Mouse (Mus musculus) right cerebral cortex, postnatal 14 days (tissue): Measurements from ENCODE around the gene Camk1.
"Not testable (repeated sequence)": the region's sequence is repeated elsewhere in the genome, so short reads cannot be mapped to it uniquely, and the experiment has no call there.

Experiments used
- DNase-seq: peaks from one replicate; pipeline ENCODE4 v3.0.0; 2022

Gene Camk1

GRCm38 (mm10) chr6:113353696-113354095 is 9.9 kb upstream of the Camk1 start:
- DNase-seq, result no peak

DNA sequence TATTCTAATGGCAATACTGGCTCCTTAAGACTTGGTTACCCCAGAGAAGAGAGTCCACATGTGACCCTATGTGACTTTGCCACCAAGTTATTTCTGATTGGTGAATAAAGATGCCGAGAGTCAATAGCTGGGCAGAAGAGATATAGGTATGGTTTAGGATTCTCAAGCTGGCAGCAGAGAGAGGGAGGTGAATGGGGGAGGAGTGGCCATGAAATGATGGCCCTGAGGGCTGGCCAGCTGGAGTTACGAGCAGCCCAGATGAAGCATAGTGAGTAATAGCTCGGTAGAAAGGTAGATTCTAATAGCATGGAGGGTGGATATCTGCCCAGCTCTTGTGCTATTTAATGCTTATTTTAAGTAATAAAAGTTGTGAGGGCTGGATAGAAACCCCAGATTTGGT is 9.0 kb upstream of the Camk1 start:
- DNase-seq, result no peak

DNA sequence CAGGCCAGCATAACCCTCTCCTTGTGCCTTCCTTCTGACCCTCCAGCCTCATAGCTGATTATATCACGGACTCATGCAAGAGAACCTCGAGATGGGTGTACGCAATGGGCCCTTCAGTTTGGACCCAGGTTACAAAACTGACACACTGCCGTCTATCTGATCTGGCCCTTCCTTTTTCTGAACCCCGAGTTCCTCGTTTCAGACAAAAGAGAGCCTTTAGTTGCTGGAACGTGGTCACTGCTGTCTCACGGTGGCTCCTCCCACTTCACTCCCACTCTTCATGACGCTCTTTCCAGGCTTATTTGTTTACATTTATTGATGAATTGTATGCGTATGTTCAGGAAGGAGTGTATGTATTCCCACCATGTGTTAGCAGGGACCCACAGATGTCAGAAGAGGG is 7.9 kb upstream of the Camk1 start:
- DNase-seq, result no peak

- no peak for DNase-seq
These were observed 7.4 kb upstream of the Camk1 start for GRCm38 (mm10) chr6:113351161-113351560.

DNA sequence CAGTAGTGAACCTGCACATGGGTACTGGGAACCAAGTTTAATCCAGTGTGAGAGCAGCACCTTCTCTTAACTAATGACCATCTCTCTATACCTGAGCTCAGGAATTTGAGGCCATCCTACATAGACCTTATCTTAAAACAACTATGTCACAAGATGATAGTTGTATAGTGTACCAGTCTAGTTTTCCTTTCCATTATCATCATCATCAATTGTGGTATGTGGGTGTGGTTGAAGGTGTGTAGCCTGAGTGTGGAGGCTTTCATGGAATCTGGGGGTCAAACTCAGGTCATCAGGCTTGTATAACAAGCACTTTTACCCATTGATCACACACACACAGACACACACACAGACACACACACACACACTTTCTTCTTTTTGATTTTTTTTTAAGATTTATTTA is 6.8 kb upstream of the Camk1 start:
- DNase-seq, result no peak

DNA sequence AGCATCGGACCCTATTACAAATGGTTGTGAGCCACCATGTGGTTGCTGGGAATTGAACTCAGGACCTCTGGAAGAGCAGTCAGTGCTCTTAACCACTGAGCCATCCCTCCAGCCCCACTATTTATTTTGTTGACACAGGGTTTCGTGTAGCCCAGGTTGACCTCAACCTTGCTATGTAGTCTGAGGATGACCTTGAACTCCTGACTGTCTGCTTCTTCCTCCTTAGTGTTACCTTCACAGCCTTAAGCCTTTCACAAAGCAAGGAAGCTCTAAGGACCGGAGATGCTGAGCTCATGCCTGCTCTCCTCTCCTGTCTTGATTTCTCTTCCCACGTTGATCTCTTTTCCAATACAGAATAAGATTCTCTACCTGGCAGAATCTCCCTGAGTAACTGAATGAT is 3.1 kb upstream of the Camk1 start:
- no peak for DNase-seq

DNA sequence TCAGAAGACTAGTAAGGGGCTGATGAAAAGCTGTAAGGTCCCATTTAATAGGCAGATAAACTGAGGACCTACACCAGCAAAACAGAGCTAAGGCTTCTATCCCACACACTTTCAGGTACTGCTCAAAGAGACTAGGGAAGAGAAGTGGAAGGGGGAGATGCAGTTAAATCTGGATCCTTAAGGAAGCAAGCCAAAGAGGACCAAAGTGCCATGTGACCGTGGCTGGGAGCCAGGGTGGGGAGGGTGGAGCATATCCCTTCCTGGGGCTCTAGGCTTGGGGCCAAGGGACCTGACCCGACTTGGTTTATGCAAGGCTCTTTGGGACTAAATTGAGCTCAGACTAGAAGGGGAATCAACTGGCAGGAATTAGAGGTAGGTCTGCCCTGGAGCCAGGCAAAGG is 537 bp upstream of the Camk1 start:
- peak; percentile 56 for DNase-seq

DNA sequence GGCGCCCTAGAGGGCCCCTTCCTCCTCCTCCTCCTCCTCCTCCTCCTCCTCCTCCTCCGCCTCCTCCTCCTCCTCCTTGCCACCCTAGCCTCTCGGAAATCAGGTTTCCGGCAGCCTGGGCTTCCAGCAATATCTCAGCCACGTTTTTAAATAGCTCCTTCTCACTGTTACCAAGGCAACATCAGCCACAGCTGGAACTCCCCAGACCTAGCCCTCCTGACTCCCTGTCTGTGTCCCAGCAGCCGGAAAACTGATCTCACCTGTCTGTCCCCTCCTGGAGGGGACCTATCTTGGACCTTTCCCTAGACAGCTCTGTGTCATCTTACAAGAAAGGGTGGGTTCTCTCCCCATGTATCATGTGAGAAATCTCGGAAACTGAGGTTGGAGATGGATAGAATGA is 1.5 kb downstream of the Camk1 start:
- DNase-seq, result peak; percentile 19

DNA sequence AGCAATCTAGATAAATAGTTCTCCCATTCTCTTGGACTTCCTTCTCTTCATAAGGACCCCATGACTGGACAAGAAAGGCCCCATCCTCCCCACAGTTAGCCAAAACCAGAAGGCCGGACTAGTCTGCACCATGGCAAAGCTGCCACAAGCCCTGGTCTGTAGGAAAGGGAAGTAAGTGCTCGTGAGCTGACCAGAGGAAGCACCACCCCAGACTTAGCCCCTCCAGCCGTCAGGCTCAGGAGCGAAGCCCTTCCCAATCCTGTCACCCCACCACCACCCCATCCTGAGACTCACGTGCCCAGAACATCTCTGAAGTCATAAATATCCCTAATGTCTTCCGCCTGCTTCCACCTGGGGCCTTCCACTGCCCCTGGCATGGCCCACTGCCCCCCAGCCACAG is 2.2 kb downstream of the Camk1 start:
- no peak for DNase-seq

GRCm38 (mm10) chr6:113336852-113337620 is 6.7 kb downstream of the Camk1 start:
- peak; percentile 31 for DNase-seq

- no peak for DNase-seq
These were observed 9.6 kb downstream of the Camk1 start for GRCm38 (mm10) chr6:113334216-113334615.

DNA sequence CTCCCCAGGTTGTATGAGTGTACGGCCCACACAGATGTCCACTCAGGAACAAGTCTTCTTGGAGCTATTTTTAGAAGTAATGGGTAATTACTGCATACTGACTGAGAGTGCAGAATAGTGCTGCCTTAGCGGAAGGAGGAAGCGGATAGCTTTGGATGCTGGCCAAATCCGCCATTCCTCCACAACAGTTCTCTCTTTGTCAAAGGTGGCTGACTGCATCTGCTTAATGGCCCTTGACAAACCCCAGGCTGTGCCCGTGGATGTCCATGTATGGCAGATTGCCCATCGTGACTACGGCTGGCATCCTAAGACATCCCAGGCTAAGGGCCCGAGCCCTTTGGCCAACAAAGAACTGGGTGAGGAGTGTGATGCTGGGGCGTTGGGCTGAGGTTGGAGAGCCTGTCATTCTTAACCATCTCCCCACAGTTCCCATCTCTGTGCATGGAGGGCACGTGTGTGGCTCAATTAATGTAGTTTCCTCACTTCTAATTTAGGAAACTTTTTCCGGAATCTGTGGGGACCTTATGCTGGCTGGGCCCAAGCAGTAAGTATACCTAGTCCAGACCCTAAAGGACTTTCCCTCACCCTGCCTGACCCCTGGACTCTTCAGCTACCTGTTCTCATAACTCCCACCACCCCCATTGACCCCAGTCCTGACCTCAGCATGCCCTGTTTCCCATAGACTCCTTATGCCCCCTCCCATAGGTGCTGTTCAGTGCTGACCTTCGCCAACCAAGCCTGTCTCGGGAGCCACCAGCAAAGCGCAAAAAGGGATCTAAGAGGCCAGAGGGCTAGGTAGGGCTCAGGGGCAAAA is 10.4 kb downstream of the Camk1 start:
- peak; percentile 77 for DNase-seq

DNA sequence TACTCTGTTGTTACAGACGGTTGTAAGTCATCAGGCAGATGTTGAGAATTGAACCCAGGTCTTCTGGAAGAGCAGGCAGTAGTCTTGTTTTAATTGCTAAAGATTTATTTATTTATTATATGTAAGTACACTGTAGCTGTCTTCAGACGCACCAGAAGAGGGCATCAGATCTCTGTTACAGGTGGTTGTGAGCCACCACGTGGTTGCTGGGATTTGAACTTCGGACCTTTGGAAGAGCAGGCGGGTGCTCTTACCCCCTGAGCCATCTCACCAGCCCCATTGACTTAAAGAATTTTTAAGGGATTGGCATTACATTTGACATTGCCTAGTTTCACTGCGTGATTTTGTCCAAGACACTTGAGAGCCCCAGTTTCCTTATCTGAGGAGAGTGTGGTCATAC is 11.1 kb downstream of the Camk1 start:
- DNase-seq, result not testable (repeated sequence)

DNA sequence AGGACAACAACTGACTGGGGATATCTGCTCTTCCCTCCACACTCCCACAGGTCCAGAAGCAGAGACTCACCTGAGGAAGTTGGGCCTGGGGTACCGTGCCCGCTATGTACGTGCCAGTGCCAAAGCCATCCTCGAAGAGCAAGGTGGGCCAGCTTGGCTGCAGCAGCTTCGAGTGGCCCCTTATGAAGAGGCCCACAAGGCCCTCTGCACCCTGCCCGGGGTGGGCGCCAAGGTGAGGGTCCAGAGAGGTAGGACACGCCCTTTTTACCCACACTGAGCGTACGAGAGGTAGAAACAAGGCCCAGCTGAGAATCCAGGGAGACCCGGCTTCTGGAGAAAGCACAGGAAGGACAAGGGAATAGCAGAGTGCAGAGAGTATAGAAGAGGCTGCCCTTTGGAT is 12.1 kb downstream of the Camk1 start:
- no peak for DNase-seq

GRCm38 (mm10) chr6:113330547-113330946 is 13.2 kb downstream of the Camk1 start:
- DNase-seq, result no peak

- no peak for DNase-seq
These were observed 14.4 kb downstream of the Camk1 start for GRCm38 (mm10) chr6:113329396-113329795.

DNA sequence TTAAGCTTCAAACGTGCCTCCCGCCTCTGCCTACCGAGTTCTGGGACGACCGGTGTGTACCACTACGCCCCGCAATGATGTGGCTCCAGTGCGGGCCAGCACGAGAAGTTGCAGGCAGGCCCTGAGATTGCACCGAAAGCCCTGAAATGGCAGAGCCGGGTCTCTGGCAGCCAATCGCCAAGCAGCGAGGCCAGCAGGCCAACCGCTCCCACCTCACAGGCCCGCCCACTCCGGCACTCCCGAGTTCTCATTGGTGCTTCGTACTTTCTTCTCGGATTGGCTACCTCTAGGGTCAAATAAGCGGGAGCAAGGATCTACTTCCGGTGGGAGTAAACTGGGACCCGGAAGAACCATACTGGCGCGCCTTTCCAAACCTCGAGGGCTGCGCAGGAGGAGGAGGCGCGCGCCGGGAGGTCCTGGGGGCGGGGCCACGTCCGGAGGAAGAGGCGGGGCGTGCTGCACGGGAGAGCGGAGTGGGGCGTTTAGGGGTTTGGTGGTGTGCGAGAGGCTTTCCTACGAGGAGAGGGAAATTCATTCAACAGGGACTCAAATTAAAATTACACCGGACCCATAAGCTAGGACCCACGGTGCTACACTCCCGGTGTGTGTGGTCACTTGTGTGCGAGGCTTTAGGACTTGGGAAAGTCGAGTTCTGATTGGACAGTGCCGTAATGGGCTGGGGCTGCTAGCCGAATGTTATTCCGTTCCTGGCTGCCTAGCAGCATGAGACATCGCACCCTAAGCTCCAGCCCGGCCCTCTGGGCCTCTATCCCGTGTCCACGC is 17.1 kb downstream of the Camk1 start, which contains the start of gene Ogg1:
Gene Ogg1, plus strand, starts transcription at position 440 of the 783 bp plus-strand sequence.
- peak; percentile 95 for DNase-seq

DNA sequence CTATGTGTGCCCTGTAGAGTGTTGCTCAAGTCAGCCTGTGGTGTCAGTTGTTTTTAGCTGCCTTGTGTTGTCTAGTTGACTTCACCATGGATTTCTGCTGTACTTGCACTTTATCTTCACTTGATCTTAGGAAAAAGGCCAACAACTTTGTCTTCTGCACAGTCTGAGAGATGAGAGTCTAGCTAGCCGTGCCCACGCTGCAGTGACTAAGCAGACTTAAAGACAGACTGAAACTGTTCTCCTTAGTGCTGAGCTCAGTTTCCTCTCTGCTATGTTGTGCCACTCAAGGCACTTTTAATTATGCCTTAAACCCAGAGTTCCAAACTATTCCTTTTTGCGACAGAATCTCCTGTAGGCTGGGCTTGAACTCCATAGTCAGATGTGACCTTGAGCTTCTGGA is 27.8 kb downstream of the Camk1 start:
- no peak for DNase-seq

GRCm38 (mm10) chr6:113308141-113308540 is 35.6 kb downstream of the Camk1 start:
- peak; percentile 32 for DNase-seq

DNA sequence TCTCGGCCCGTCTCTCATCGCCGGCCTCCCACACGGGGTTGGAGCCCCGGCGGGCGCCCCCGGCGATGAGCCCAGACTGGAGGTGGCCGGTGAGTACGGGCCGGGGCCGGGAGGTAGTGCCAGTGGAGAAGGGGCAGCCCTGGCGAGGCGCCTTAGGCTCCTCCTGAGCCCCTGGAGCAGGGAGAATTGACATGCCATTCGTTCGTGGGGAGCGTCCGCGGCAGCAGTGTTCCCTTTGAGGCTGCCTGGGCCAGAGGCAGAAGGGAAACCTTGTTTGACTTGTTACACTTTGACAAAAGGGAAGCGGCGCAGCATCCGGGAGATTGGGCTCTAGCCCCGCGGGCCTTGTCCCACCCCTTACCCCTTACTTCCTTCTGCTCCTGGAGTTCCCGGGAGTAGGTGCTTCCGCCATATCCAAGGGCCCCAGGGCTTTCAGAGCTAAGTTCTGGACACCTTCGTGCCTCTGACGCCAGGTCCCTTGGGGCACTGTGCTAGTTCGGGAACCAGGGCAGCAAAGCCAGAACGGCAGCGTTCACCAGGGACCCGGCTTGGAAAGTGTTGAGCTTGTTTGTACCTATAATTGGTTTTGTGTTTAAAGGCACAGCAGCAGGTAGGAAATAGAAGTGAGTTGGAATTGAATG is 36.2 kb downstream of the Camk1 start:
- DNase-seq, result peak; percentile 44

GRCm38 (mm10) chr6:113306986-113307349 is 36.8 kb downstream of the Camk1 start, which contains the start of gene Brpf1:
Gene Brpf1 (plus strand): TSS chr6:113307137.
- DNase-seq, result peak; percentile 76

DNA sequence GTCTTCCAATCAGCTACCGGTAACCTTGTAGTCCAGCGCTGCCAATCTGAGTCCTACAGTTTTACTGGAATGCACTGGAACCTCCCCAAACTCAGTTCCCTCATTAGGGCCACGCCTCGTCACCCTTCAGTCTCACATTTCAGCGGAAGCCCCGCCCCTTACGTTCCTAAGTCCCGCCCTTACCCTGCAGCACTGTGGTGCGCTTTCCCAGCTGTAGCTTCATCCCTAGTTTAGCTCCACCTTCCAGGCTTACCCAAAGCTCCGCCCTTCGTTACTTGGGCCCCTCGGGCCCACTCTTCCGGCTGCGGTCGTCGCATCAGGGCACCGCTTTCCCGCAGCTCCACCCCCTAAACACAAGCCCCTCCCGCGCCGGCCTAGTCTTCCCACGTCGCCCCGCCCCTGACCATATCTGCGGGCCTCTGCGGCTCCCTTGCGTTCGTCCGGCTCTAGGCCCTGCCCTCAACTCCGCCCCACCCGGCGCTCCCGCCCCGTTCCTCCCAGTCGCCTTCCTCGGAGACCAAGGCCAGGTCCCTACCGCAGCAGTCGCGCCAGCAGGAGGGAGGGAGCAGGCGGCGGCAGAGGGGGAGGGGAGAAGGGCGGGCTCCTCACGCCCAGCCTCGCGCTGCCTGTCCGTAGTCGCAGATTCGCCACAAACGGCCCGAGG is 37.3 kb downstream of the Camk1 start:
- peak; percentile 99 for DNase-seq
